Mouse (Mus musculus) right cerebral cortex, postnatal 10 days (tissue): ENCODE results near the gene Zkscan1.

Experiments used
- DNase-seq, 2 experiments: peaks; one replicate each; pipeline ENCODE4 v3.0.0; 2021; ENCODE audit warnings: low spot score in 2 of 2

The Zkscan1 gene

DNA sequence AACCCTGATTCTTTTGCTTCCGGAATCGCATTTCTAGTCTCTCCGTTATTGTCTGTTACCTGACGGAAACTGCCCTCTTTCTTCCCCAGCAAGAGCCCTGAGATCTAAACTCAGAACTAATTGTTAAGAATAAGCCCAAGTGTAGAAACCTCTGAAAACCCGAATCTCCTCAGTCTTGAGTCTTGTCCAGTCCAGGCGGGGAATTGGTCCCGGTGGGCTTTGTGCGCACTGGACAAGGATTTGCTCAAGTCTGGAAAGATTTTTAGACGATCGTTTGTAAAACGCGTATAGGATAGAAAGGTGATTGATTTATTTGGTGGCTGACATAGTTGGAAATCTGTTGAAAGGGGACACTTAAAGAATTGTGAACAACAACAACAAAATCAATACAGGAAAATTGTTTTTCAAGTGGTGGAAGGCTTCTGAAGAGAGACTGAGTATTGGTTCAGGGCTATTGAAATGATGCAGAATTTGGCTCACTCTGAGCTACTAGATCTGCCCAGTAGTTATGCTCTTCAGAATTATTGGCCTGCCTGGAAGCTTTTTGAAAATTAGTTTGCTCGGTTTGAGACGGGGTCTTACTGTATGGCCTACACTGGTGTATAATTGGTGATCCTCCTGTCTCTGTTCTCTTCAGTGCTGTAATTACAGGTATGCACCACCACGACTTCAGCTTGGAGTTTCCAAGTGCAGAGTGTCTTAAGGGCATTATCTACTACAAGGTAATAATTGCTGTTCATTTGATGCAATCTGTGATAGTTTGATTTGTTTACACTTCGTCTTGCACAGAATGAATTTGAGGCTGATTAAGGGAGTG, 32.5 kb downstream of the Zkscan1 start:
- no peak for DNase-seq

DNA sequence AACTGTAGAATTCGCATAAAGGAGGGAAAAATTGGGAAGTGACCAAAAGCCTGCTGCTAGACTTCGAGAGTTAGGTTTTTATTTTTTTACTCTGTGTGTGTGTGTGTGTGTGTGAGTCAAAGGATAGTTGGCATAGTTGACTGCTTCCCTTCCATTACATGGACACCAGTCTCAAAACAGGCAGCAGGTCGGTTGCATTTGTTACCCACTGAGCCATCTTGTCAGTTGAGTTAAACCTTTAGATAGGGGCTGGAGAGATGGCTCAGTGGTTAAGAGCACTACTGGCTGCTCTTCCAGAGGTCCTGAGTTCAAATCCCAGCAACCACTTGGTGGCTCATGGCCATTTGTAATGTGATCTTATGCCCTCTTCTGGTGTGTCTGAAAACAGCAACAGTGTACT, 33.2 kb downstream of the Zkscan1 start:
- no peak for DNase-seq

DNA sequence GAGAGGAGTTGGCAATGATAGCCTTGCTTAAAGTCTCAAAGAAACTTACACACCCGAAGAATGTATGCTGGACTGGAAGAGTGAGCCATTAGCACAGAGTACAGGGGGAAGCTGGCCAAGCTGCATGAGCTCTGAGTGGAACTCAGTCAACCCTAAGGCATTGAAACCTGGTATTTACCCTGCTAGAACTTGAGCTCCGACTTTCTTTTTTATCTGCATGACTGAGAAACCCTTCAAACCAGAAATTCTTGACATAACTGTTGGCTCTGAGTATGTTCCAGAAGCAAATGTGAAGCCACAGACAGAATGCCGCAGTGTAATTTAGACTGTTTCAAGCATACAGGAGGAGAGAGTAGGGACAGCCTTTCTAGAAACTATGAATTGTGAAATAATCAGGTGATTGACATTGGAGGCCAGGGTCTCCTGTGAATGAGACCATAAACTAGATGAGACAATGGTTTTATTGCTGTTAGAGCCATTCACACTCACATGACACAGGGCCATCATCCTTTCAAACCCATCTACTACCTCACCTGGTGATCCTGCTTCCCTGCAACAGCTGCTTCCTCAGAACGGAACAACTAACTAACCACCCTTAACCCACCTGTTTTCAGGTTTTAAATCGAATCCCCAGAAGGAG, 47.7 kb downstream of the Zkscan1 start:
- DNase-seq, result no peak

DNA sequence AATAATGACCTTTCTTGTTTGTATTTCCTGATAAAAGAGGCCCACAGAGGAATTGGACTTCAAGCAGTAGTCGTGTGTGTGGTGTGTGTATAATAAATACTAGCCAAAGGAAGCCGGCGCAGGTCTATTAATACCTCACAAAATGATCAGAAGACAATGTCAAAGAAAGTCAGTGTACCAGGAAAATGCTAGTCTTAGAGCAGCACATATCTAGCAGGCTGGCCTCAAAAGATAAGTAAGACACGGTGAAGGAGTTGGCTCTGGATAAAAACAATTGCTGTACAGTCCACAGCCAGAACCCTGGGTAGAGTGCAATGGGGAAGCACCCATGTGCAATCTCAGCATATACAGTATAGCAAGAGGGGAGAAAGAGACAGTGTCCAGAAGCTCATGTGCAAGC, 52.4 kb downstream of the Zkscan1 start:
- no peak for DNase-seq

DNA sequence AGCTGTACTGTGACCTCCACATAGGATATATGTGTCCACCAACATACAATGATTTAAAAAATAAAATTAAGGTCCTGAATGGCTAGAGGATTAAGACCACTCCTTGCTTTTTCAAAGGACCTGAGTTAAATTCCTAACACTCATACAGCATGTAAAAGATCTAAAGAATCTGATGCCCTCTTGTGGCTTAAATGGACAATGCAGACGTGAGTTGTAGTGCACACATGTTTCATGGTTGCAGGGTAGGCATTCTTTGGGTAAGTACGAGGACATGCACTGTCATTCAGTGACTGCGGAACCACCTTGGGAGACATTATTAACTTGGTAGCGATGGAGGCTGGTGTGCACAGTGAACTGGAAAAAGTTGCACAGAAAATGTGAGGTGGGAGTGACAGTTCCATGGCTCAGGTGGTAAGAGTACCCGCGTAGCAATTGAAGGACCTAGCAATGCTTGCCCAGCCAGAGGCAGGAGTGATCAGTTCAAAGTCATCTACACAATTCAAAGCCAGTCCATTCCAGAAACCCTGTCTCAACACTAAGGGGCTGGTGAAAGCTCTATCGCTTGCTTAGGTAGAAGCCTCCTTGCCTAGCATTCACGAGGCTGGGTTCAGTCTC, 53.2 kb downstream of the Zkscan1 start:
- peak in 1 of 2 experiments; percentile 36 for DNase-seq

DNA sequence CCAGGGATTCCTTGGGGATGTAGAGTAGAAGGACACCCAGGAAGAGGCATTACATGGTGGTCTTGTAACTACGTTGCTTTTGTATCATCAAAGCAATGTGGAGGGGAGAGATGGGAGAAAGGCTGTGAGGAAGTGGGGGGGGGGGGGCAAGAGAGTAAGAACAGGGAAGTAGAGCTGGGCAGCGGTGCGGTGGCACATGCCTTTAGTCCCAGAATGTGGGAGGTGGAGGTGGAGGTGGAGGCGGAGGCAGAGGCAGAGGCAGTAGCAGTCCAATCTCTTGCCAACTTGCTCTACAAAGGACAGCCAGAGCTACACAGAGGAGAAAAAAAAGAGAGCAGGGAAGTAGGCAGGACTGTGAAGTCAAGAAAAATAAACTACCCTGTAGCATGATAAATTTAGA, 53.7 kb downstream of the Zkscan1 start:
- no peak for DNase-seq

DNA sequence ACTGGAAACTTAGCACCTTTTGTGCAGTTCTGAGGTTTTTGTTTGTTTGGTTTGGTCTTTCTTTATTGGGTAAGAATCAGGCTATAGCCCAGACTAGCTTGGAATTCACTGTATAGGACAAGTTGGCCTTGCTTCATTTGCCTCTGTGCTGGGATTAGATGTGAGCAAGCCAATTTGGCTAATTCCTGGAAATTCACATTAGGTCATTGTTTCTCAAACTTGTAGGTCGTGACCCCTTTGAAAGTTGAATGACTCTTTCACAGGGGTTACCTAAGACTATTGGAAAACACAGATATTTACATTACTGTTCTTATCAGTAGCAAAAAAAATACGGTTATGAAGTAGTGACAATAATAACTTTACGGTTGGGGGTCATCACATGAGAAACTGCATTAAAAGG, 69.5 kb downstream of the Zkscan1 start:
- no peak for DNase-seq

DNA sequence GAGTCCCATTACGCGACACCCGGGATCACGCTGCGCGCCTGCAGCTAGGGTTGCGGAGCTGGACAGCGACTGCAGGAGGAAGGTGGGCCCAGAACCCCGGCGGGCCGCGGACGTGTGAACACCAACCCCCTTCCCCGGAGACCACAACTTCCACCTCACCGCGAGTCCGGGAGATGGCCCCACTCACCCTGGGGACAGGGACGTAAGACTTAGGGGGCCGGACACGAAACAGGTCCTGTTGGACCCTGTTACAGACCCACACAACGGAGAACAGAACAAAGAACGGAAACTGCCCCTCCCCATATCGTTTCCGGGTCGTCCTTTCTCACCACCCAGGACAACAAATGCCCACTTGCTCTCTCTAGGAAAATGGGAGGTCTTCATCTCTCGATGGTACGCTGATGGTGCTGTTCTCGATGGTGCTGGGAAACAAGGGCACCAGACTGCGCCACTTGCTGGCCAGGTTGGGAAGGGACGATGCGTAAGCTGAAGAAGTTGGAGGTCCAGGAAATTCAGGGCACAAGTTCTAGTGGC, 70.6 kb downstream of the Zkscan1 start, which contains the start of gene Zfp113:
Zfp113 (minus strand) TSS at position 302 of the 534 bp plus-strand sequence.
- DNase-seq, result peak; percentile 92 to 95
